Mouse (Mus musculus) central nervous system, embryonic 11.5 days (tissue): ENCODE data around the gene Cep135. TPM values are rescaled to one million over a fixed set of nuclear protein-coding genes. Genes with fewer than 3 reads are reported as not detected.

Experiments used
- polyA plus RNA-seq: library from polyadenylated mRNA; depleted of rRNA; stranded (reverse); fragments of >200 nt; gene quantifications from 2 replicates; pipeline ENCODE4 v1.2.3, GENCODE M21; 2012; rRNA removed

The Cep135 gene
- polyA plus RNA-seq: 14.8 and 16.2 TPM in 2 replicates

DNA sequence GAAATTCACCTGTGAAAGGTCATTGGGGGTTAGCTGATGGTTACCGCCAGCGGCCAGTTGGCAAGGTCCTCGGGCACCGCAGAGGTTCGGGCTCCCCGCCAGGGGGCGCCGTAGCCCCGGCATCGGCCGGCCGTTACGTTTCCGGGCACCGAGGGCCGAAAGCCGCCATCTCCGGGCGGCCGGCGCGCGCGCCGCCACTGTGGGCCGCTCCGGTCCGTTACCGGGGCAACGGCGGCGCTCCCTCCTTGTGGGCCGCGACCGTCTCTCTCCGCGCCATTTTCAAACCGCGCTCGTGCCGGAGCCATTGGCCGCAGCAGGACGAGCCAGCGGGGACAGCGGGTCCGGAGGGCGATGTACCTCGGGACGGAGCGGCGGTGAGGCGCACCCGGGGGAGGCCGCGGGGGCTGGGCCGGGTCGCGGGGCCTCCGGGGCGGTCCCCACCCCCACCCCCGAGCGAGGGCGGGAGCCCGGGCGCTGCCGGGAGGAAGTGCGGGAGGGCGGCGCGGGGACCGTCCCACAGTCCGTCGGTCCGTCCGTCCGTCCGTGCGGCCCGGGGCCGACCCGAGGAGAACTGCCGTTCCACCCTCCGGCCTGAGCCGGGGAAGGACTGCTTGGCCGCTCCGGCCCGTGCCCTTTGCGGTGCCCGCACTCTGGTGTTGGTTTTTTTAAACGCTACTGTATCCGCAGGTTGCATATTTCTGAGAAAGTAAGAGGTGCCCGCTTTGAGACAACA lies at the start of gene Cep135:
Gene Cep135 (plus strand): TSS at position 148 of the 733 bp plus-strand sequence.

DNA sequence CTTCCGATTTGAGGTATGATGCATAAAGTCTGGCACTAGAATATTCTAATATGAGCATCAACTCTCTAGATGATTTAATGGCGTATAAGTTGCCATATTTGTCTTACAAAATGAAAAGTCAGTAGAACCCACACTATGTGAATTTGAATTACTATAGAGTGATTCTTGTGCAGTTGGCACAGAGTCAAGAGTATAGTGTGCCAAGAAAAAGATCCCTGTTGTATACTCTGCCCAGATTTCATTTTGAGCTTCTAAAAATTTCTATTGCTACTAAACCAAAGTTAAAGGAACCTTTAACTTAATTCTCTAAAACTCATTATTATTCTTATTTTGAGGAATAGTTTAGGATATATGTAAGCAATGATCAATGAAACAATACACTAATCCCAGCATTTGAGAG lies 67.7 kb downstream of the Cep135 start, which contains the start of gene C530008M17Rik:
Gene C530008M17Rik (plus strand): TSS at position 301 of the 400 bp plus-strand sequence.

Other genes starting within 250 kb of the Cep135 start
- 0.06 and 0.12 TPM in 2 replicates for gene Nmu, start 224.9 kb upstream of the Cep135 start, polyA plus RNA-seq
- 0.16 and 1.6 TPM in 2 replicates for gene Gm7271, start 104.7 kb upstream of the Cep135 start, polyA plus RNA-seq
- gene Exoc1, start 59.4 kb upstream of the Cep135 start, polyA plus RNA-seq: 78.6 and 86.8 TPM in 2 replicates
- gene C530008M17Rik, start 67.8 kb downstream of the Cep135 start, polyA plus RNA-seq: 58.1 and 113 TPM in 2 replicates